Mouse (Mus musculus): ENCODE results near the gene Gm12169.
"Not testable (repeated sequence)": the region's sequence is repeated elsewhere in the genome, so short reads cannot be mapped to it uniquely, and the experiment has no call there.

The Gm12169 gene

DNA sequence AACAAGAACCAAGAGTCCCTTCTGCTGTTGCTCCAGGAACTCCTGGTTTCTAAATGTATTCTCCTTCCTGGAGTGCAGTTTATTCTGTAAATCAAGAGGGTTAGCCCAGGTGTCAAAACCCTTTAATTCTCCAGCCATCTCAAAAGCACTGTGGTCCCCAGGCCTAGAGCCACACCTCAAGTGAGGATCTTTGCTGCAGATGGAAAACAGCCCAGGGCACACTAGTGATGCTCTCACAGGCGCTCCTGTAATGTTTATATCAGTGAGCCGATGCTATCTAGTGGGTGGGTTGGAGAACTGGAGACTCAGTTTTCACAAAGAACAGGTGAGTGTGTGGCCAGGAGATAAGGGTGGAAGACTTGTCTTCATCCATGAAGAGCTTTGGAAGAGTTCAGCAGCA is at the start of gene Gm12169:
Gm12169 (plus strand) TSS at position 301 of the 400 bp plus-strand sequence.
- no peak for DNase-seq (ENCODE audit: low read depth, low spot score)

DNA sequence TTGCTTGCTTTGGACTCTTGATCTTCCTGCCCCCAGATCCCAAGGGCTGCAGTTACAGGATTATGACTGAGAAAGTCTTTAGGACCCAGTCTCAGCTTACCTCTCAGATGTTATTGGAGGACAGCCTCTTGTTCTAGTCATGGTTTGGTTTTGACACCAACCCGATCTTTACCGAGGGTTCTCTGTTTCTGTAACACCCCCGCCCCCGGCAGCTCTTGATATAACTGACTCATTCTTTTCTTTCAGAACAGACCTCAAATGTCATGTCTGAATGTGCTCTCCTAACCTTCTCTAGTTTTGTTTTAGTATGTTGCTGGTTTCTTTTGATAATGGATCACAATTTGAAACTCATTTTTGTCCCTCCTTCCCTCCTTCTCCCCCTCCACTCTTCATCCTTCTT is 49.8 kb upstream of the Gm12169 start:
- no peak for DNase-seq (ENCODE audit: low read depth, low spot score)

DNA sequence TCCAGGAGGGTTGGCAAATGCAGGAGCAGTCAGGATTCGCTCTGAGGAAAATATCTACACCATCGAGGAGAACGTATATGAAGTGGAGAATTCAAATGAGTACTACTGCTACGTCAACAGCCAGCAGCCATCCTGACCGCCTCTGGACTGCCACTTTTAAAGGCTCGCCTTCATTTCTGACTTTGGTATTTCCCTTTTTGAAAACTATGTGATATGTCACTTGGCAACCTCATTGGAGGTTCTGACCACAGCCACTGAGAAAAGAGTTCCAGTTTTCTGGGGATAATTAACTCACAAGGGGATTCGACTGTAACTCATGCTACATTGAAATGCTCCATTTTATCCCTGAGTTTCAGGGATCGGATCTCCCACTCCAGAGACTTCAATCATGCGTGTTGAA is 44.7 kb upstream of the Gm12169 start:
- no peak for DNase-seq (ENCODE audit: low read depth, low spot score)

DNA sequence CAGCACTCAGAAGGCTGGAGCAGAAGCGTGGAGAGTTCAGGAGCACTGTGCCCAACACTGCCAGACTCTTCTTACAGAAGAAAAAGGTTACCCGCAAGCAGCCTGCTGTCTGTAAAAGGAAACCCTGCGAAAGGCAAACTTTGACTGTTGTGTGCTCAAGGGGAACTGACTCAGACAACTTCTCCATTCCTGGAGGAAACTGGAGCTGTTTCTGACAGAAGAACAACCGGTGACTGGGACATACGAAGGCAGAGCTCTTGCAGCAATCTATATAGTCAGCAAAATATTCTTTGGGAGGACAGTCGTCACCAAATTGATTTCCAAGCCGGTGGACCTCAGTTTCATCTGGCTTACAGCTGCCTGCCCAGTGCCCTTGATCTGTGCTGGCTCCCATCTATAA is 43.5 kb upstream of the Gm12169 start:
- no peak for DNase-seq (ENCODE audit: low read depth, low spot score)

DNA sequence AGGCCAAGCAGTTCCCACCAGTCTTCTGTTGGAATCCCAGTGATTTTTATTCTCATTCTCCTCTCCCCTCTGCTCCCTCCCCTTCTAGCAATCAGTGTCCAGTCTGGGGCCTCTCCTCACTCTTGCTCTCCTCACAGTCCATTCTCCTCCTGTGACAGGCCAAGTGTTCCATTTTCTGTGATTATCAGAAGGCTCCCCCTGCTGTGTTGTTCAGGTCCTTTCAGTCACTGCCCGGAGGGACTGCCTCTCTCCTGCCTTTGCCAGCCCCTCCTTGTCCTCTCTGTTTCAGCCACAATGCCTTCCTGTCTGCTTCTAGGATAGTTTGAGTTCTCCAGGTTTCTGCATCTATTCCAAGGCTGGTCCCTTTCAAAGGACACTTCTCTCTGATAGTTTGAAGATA is 35.8 kb upstream of the Gm12169 start:
- DNase-seq (ENCODE audit: low read depth, low spot score): no peak

DNA sequence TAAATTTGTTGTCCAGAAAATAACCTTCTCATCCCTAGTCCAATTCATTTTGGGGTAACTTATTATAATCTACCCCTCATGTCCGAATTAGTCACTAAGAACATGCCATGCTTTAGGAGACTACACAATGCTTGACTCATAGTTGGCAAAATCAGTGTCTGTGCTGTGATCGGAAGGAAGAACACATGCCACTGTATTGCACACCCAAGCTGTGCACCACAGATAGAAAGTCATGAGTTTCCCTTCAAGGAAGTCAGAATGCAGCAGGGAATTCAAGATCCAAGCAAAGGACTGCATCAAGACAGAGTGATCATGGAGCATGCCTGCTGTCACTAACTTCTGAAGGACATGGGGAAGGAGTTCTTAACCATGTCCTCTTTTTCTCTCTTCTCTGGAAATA is 35.4 kb upstream of the Gm12169 start:
- DNase-seq (ENCODE audit: low read depth, low spot score): no peak

DNA sequence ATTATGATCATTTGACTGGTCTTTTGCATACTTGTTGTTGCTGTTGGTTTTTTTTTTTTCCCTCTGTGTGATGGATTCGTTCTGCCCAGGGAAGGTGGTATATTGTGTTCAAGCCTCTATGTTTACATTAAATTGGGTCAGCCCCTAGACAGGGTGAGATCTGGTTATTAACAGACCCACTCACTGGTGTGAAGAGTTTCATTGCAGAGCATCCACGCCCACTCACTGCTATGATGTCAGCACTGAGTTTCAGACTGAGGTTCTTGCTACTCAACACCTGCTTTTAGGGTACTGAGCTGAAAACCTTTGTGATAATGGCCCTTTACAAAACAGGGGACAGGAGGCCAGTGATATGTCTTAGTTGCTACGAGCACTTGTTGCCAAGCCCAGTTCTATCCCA is 16.9 kb upstream of the Gm12169 start:
- DNase-seq (ENCODE audit: low read depth, low spot score): no peak

DNA sequence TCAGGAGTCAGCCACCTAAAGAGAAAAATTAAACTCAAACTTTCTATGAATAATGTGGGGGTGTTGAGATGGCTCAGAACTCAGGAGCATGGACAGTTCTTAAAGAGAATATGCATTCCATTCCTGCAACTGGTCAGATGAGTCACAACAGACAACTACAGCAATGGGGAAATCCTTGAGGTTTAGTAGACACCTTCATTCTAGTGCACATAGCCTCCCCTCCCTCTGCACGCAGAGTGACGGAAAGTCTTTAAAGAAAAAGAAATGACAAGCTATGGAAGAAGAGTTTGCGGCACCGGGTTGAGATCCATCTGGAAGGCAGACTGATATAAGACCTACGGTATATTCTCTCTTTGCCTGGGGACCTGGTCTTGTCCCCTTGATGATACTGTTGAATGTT is 14.1 kb upstream of the Gm12169 start:
- no peak for DNase-seq (ENCODE audit: low read depth, low spot score)

DNA sequence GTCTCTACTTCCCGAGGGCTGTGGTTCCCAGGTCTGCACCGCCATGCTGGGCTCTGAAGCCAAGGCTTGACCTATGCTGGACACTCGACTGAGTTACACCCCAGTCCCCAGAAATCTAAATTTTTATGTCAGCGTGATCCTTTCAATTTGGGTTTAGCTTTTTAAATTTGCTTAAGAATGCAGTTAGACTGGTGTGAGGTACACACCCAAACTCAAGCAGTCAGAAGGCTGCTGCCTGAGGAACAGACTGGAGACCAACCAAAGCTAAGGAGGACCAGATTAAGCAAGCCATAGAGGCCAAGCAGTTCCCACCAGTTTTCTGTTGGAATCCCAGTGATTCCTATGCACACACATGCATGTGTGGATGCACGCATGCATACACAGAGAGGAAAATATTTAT is 2.7 kb upstream of the Gm12169 start:
- not testable (repeated sequence) for DNase-seq (ENCODE audit: low read depth, low spot score)

DNA sequence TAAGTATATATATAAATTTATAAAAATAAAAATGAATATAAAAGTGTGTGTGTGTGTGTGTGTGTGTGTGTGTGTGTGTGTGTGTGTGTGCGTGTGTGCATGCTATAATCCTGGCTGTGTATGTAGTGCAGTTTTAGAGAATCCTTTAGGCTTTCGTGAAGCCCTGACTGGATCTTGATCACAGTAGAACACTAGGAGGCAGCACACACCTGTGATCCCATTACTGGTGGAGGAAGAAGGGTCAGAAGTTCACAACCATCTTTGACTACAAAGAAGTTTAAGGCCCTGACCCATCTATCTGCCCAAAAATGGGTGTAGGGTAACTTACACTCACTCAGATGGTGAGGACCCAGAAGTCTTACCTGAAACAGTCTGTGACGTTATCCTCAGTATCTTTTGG is 1.3 kb upstream of the Gm12169 start:
- no peak for DNase-seq (ENCODE audit: low read depth, low spot score)

DNA sequence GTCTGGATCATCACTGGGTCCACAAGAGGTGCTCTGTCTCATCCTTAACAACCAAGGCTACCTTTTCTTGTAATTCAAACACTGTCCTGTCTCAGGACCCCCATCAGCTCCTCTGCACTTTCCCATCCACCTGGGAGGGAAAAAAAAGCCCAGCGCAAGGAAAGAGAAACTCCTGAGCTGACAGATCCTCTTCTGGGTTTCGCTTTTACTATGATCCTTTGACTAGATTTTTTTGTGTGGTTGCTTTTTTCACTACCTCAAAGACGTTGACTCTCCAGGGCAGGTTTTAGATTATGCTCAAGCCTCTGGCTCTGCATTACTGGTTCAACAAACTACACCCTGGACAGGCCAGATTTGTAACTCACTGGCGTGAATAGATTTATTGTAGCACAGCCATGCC is 6.1 kb downstream of the Gm12169 start:
- DNase-seq (ENCODE audit: low read depth, low spot score): no peak

DNA sequence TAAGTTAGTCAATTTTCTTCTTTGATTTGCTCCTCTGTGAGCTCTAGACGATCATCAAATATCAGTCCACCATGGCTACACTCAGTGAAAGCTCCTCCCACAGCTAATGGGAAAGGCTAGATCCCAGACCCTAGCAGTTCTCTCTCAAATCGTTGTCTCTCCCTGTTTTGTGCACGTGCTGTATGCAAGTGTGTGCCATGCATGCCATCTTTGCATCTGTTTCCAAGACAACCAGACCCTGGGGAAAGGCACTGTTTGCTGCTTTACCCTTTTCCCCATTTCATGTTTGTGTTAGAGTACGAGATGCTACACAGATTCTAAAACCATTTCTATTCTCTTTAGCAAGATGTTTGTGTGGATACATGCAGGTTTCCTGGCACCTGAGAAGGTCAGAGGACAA is 13.0 kb downstream of the Gm12169 start:
- DNase-seq (ENCODE audit: low read depth, low spot score): no peak

DNA sequence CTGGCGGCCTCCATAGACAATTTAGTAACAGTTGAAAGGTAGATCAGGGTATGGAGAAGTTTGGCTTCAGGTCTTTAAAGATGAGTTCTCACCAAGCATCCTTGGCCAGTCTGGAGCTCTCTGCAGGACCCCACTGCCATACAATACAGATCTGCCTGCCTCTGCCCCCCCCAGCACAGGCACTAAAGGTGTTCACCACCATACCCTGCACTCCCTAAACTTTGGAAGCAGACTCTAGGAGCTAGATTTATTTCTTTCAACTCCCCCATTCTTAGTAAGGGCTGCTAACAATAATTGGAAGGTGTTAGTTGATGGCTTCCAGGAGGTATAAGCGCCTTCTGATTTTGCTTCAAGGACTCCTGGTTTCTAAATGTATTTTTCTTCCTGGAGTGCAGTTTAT is 19.5 kb downstream of the Gm12169 start:
- DNase-seq (ENCODE audit: low read depth, low spot score): no peak

DNA sequence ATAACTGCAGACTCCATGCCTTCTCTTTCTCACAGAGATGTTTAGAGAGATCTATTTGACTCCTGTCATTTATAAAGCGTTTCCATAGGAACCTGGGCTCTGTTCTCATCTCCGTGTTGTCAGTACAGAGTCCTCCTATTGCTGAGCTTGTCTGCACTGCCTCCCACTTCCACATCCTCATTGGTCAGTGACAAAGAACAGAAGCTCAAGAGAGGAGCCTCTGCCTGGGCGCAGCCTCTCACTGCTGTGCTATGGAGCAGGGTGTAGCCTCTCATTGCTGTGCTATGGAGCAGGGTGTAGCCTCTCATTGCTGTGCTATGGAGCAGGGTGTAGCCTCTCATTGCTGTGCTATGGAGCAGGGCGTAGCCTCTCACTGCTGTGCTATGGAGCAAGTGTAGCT is 25.7 kb downstream of the Gm12169 start:
- DNase-seq (ENCODE audit: low read depth, low spot score): no peak

DNA sequence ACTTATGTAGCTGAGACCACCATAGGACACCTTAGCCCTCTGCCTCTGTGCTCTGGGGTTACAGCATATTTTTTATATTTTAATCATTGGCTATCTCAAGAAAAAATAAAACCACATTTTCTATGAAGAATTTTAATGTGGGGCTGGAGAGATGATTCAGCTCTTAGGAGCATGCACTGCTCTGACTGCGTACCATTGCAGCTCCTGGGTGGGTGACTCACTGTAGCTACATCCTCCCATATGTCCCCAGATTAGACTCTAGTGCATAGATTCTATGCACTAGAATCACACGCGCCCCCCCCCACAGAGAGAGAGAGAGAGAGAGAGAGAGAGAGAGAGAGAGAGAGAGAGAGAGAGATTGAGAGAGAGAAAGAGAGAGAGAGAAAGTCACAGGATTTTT is 28.7 kb downstream of the Gm12169 start:
- no peak for DNase-seq (ENCODE audit: low read depth, low spot score)

DNA sequence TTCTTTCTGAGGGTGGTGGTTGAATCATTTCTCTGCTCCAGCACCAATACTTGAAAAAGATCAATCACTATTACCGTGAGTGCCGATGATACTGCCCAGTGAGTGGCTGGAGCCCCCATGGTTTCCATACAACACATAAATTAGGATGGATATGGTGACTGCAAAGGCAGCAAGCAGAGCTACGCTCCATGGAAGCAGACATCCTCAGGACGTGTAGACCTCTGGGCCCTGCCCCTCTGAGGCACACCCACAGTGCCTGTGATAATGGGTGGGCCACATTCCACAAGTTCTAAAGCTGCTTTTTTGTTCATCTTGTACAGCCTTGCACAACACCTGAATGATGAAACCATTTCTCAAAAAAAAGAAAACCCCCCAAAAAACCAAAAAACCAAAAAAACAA is 37.1 kb downstream of the Gm12169 start:
- DNase-seq (ENCODE audit: low read depth, low spot score): no peak

DNA sequence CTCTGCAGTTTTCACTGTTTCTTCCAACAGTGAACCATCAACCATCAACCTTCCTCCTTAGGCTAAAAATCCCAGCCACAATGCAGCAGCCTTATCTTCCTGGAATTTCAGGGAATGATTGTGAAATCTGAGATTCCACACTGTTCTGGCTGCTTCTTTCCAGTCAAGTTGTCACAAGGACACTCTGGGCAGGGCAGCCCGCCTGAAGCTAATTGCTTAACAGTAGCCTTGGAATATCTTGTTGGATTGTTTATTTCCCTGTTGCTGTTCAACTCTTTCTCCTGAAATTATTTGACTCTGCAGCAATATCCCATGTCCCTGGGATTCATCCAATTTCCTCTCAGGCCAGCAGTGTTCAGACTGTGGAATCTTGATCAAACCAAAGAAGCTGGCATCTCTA is 40.7 kb downstream of the Gm12169 start:
- DNase-seq (ENCODE audit: low read depth, low spot score): no peak

DNA sequence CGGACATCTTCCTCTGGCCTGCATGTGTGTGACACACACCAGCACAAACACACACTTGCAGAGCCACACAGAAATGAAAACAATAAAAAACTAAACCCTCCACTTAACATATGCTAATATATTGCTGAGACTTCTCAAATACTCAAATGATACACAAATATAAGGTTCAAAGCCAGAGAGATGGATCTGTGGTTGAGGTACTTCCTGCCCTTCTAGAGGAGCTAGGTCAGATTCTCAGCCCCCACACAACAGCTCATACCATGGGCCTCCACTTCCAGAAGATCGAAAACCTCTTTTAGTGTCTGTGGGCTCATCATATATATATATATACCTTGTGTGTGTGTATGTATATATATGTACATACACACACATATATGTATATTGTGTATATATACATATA is 42.0 kb downstream of the Gm12169 start:
- DNase-seq (ENCODE audit: low read depth, low spot score): no peak

DNA sequence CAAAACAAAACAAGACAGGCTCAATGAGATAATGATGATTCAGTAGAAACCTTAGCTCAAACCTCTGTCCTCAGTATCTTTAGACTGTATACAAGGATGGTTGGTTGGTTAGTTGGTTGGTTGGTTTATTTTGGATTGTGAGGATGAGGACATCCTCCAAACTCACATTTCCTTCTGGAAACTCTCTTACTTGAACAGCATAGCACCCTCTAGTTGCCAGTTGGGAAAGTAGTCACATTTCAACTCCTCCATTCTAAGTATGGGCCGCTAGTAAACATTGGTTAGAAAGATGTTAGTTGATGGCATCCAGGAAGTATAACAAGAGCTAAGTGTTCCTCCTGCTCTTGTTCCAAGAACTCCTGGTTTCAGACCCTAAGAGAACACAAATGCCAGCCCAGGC is 45.1 kb downstream of the Gm12169 start:
- DNase-seq (ENCODE audit: low read depth, low spot score): no peak

DNA sequence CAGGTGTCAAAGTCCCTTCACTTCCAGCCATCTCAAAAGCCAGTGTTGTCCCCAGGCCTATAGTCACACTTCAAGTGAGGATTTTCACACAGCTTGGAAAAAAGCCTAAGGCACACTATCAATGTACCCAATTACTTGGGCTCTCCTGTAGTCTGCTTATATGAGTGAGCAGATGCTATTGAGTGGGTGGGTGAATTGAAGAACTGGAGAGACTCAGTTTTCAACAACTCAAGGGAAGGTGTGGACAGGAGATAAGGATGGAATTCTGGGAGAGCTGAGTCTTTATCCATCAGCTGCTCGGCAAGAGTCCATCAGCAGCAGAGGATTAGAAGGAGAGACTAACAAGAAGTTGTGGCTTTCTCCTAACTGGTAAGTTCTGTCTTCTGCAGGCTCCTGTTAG is 47.3 kb downstream of the Gm12169 start, which contains the start of gene BC053393:
BC053393 (plus strand) TSS at position 210 of the 400 bp plus-strand sequence.
- DNase-seq (ENCODE audit: low read depth, low spot score): no peak

DNA sequence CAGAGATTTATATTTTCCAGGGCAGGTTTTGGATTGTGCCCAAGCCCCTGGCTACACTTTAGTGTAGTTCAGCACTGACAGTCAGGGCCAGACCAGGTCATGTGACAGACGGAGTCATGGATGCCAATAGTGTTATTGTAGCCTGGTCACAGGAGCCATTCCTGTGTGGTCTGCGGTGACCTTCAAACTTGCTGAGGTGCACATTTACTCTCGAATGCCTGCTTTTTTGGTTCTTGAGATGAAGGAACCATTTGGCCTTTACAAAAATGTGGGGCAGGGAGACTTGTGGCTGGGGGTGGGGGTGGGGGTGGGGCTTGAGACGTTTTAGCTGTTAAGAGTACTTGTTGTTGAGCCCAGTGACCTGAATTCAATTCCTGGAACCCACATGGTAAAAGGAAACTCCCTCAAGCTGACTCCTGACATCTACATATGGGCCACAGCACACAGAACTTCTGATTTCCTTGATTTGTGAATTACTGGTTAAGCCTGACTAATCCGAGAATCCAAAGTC is 54.8 kb downstream of the Gm12169 start:
- DNase-seq (ENCODE audit: low read depth, low spot score): no peak

DNA sequence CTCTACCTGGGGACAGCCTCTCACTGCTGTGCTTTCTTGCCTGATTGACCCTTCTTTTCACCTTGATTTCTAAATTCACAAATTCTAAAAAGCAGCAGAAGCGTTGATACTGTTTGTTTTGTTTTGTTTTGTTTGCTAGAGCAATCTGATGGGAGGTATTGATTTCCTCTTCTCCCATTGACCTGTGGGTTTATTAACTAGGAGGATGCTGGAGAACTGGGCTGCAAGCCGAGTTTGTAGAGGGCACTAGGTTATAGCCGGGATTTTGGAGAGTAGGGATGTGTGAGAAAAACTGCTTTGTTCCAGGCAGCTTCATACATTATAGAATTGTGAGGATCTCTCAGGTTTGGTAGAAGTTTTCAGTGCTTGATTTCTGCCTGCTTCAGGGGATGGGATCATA is 56.4 kb downstream of the Gm12169 start:
- no peak for DNase-seq (ENCODE audit: low read depth, low spot score)

DNA sequence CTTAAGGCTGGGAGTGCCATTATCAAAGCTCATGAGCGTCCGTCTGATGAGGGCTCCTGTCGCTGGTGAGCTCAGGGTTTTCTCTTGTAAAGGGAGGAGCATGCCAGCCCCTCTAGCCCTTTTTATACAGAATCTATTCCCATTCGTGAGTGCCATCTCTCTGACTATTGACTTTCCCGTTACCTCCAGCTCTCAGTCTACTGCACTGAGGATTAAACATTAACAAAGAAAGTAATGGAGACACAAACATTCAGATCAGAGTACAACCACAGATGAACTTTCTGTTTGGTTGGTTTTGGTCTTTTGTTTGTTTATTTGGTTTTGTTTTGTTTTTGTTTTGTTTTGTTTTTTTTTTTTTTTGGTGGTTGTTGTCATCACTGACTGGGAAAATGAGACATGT is 58.7 kb downstream of the Gm12169 start:
- no peak for DNase-seq (ENCODE audit: low read depth, low spot score)
